Mouse (Mus musculus) midbrain, embryonic 15.5 days (tissue): ENCODE results near the gene Commd8. TPM values are rescaled to one million over a fixed set of nuclear protein-coding genes. Genes with fewer than 3 reads are reported as not detected.

ENCODE experiments used
- ATAC-seq: fragments of 200-750 bp; cut with Nextera tagmentation; replicated peaks from 2 replicates; pipeline ENCODE4 v1.8.0; 2017; ENCODE audit warnings: moderate TSS enrichment
- H3K27ac ChIP-seq: fragments of 300-500 bp; sonication (generic); 2 replicates; pipeline ENCODE4 v1.5.1; 2015; ENCODE audit warnings: mild to moderate bottlenecking, inconsistent platforms
- H3K27me3 ChIP-seq: fragments of 300-500 bp; sonication (generic); replicated peaks from 2 replicates; pipeline ENCODE4 v1.6.1; 2015; ENCODE audit warnings: inconsistent platforms
- H3K36me3 ChIP-seq: fragments of 300-500 bp; sonication (generic); replicated peaks from 2 replicates; pipeline ENCODE4 v1.6.1; 2015; ENCODE audit warnings: inconsistent platforms
- H3K4me1 ChIP-seq: fragments of 300-500 bp; sonication (generic); 2 replicates; pipeline ENCODE4 v1.6.1; 2015; ENCODE audit warnings: inconsistent platforms
- H3K4me2 ChIP-seq: fragments of 300-500 bp; sonication (generic); 2 replicates; pipeline ENCODE4 v1.6.1; 2015; ENCODE audit warnings: inconsistent platforms, mild to moderate bottlenecking, moderate library complexity
- H3K4me3 ChIP-seq: fragments of 300-500 bp; sonication (generic); 2 replicates; pipeline ENCODE4 v1.5.1; 2015; ENCODE audit warnings: mild to moderate bottlenecking, inconsistent platforms
- H3K9ac ChIP-seq: fragments of 300-500 bp; sonication (generic); 2 replicates; pipeline ENCODE4 v1.6.1; 2015; ENCODE audit warnings: mild to moderate bottlenecking, inconsistent platforms
- H3K9me3 ChIP-seq: fragments of 300-500 bp; sonication (generic); 2 replicates; pipeline ENCODE4 v1.6.1; 2016; ENCODE audit warnings: inconsistent platforms
- WGBS: fragments of 180-500 bp; shearing (Covaris S2); methylation state at CpG from one replicate; pipeline ENCODE4 v1.1.7; 2015; ENCODE audit warnings: mixed read lengths; 5-methylcytosine and 5-hydroxymethylcytosine counted together
- polyA plus RNA-seq: library from polyadenylated mRNA; unstranded; fragments of >200 nt; fragmentation: Nextera tagmentation; extraction: Ambion mirVana; gene quantifications from 2 replicates; pipeline ENCODE4 v1.2.1, GENCODE M21; 2015

Commd8 gene
- polyA plus RNA-seq, 1 experiment from 2014 or later, result 126 TPM

GRCm38 (mm10) chr5:72122414-72123037 is 45.5 kb downstream of the Commd8 start:
- no peak overlapping the region for H3K9ac ChIP-seq
- no peak for ATAC-seq
- H3K36me3 ChIP-seq, result no peaks in the 10 kb centered on the region
- H3K27ac ChIP-seq, result no peak overlapping the region
- WGBS, result 88% methylated on average over 6 of the region's 6 CpGs
- H3K4me3 ChIP-seq, result no peak overlapping the region
- H3K4me1 ChIP-seq, result no peaks in the 10 kb centered on the region
- H3K4me2 ChIP-seq, result no peak overlapping the region
- H3K9me3 ChIP-seq, result no peaks in the 10 kb centered on the region
- H3K27me3 ChIP-seq, result no peaks in the 10 kb centered on the region
